Mouse (Mus musculus): ENCODE measurements around the gene Pygo2.

DNA sequence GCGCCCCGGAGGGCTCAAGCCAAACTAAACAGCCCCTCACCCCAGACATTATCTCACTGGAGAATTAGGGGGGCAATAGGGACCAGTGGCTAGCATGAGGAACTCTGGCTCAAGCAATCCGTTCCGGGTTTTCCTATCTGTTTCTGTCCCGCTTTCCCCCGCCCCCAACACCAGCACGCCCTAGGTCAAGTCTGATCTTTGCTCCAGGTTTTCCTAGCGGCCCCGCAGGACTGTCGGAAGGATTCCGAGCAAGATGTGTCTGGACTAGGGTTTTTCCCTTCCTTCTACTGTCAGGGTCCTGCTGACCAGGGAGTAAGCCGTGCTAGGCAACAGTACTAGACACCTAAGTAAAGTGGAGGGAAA, 35.1 kb upstream of the Pygo2 start:
- TF ChIP-seq CTCF (IDR thresholded peaks at IDR 0.05; ENCODE audit: low read depth) (no peak), EP300 (IDR thresholded peaks at IDR 0.05; ENCODE audit: low read depth) (peak; percentile 39; the same call in 1 of the 2 replicates)
